Mouse (Mus musculus) liver, postnatal 0 days (tissue): ENCODE measurements around the gene Psme1. TPM values are rescaled to one million over a fixed set of nuclear protein-coding genes. Genes with fewer than 3 reads are reported as not detected.

Source experiments
- ATAC-seq: fragments of 200-750 bp; cut with Nextera tagmentation; 2 replicates; pipeline ENCODE4 v1.8.0; 2017; ENCODE audit warnings: mild to moderate bottlenecking, moderate library complexity
- DNase-seq: peaks from one replicate; pipeline ENCODE4 v3.0.0-alpha.2; 2016
- H3K27ac ChIP-seq: fragments of 300-500 bp; sonication (generic); 2 replicates; pipeline ENCODE4 v1.5.1; 2014; ENCODE audit warnings: antibody characterized with exemption, moderate library complexity, mild to moderate bottlenecking, low read depth
- H3K27me3 ChIP-seq: fragments of 300-500 bp; sonication (generic); 2 replicates; pipeline ENCODE4 v1.6.1; 2014; ENCODE audit warnings: low read length, control low read depth, mixed read lengths; ENCODE audit not compliant: insufficient read depth
- H3K36me3 ChIP-seq: fragments of 300-500 bp; sonication (generic); replicated peaks from 2 replicates; pipeline ENCODE4 v1.6.1; 2014; ENCODE audit warnings: mild to moderate bottlenecking, control low read depth, low read length, moderate library complexity, mixed read lengths; ENCODE audit not compliant: insufficient read depth
- H3K4me1 ChIP-seq: fragments of 300-500 bp; sonication (generic); 2 replicates; pipeline ENCODE4 v1.6.1; 2014; ENCODE audit warnings: antibody characterized with exemption, mild to moderate bottlenecking, control low read depth; ENCODE audit not compliant: insufficient read depth
- H3K4me2 ChIP-seq: fragments of 300-500 bp; sonication (generic); 2 replicates; pipeline ENCODE4 v1.6.1; 2014; ENCODE audit warnings: low read depth, mild to moderate bottlenecking, low read length, moderate library complexity, mixed read lengths
- H3K4me3 ChIP-seq: fragments of 300-500 bp; sonication (generic); 2 replicates; pipeline ENCODE4 v1.5.1; 2014; ENCODE audit warnings: low read depth, low read length
- H3K9ac ChIP-seq: fragments of 300-500 bp; sonication (generic); replicated peaks from 2 replicates; pipeline ENCODE4 v1.6.1; 2014; ENCODE audit warnings: mild to moderate bottlenecking, moderate library complexity
- H3K9me3 ChIP-seq: fragments of 300-500 bp; sonication (generic); 2 replicates; pipeline ENCODE4 v1.6.1; 2016; ENCODE audit warnings: mild to moderate bottlenecking, control low read depth, low read length, mixed read lengths
- CTCF ChIP-seq: sonication (generic); IDR thresholded peaks from 2 replicates; pipeline ENCODE4 v1.5.1; 2016; ENCODE audit warnings: antibody characterized with exemption, low read depth
- EP300 ChIP-seq: IDR thresholded peaks from 2 replicates; pipeline ENCODE4 v1.6.1; 2016; ENCODE audit warnings: antibody characterized with exemption, low read depth, mild to moderate bottlenecking
- WGBS: fragments of 180-500 bp; shearing (Covaris S2); extraction: QIAGEN DNeasy Blood & Tissue Kit; methylation state at CpG from one replicate; pipeline ENCODE4 v1.1.7; 2014; ENCODE audit not compliant: insufficient replicate concordance; 5-methylcytosine and 5-hydroxymethylcytosine counted together
- polyA plus RNA-seq: library from polyadenylated mRNA; unstranded; fragments of >200 nt; fragmentation: Nextera tagmentation; extraction: Ambion mirVana; gene quantifications from 2 replicates; pipeline ENCODE4 v1.2.1, GENCODE M21; 2015

Psme1 gene
- 162 and 180 TPM in 2 replicates for polyA plus RNA-seq

DNA sequence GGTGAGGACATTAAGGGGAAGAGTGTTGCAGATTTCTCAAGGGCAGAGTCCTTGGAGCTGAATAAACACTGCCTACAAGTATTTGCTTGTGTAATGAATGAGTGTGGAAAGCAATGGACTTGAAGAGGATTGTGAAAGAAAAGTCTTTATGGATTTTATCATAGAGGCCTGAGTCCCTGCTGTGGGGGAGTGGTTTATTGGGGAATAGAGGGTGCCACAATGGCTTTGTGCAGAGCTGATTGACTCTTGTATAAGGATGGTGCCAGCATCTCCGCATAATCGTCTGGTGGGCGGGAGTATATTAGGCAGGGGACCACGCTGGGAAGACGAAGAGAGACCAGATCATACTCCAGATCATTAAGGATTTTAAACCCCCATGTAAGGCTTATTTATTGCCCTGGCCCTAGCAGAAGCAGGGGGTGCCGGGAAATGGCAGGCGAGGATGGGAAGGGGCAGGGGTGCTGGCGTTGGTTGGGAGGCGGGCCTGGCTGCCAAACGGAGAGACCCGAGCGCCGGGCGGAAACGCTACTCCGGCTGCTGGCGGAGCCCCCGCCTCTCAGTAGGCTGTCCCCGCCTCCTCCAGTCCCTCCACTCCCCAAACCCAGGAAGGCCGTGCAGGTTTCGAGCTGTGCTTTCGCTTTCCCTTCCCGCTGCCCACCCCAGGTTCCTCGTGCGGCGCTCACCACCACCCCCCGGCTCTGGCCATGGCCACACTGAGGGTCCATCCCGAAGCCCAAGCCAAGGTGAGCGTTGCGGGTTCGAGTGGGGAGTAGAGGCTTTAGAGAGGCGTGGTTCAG is at the start of gene Psme1:
TSS of gene Psme1 (plus strand) at position 253 of the 797 bp plus-strand sequence.
- under 1% methylated on average over 25 of the region's 32 CpGs for WGBS
- Histone ChIP-seq H3K27ac (peak within 1 kb of the TSS; percentile 85), H3K27me3 (no peaks in the 10 kb centered on the region), H3K4me3 (peak within 1 kb of the TSS; percentile 80), H3K36me3 (peaks cover 22% of the 10 kb centered on the region), H3K9me3 (no peaks in the 10 kb centered on the region), H3K4me1 (peaks cover 21% of the 10 kb centered on the region), H3K4me2 (peak within 1 kb of the TSS; percentile 96), H3K9ac (peak within 1 kb of the TSS; percentile 94)
- peak; percentile 83 for ATAC-seq
- TF ChIP-seq EP300: peak; percentile 62
- no peak for TF ChIP-seq CTCF
- peak; percentile 83 for DNase-seq

DNA sequence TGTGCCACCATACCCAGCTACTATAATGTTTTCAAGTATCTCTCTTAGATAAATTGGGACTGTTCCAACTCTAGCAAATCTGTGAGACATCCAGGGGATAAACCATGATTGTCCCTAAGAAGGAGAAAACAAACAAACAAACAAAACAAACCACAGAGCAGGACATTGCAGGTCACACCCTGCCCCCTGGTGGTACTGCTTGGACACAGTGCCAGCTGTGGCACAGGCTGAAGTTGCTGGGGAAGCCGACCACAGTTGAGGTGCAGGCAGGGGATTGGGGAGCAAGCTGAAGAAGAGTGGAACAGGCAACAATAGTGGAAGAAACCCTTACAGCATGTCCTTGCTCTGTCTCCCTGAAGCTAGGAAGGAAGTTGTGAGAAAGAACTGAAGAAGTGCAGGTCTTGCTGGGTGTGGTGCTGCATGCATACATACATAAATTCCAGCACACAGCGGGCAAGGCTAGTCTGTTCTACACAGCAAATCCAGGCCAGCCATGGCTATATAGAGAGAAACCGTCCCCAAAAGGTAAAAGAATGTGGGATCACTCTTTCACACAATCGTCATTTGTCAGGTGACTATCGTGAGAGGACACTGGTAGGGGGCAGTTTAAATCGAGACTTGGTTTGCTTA is 41.7 kb upstream of the Psme1 start:
- no peaks in the 10 kb centered on the region for H3K36me3 ChIP-seq
- H3K27ac ChIP-seq: no peak overlapping the region
- no peak overlapping the region for H3K4me3 ChIP-seq
- H3K9me3 ChIP-seq: no peaks in the 10 kb centered on the region
- H3K4me1 ChIP-seq: peaks cover 14% of the 10 kb centered on the region; the same call in 1 of the 2 replicates
- H3K4me2 ChIP-seq: no peak overlapping the region
- no peaks in the 10 kb centered on the region for H3K27me3 ChIP-seq
- DNase-seq: peak; percentile 75
- TF ChIP-seq CTCF (peak; percentile 92), EP300 (no peak)
- WGBS: 56% methylated on average over 6 of the region's 6 CpGs
- no peak for ATAC-seq
- no peak overlapping the region for H3K9ac ChIP-seq

- peak within 1 kb of the TSS; percentile 87 for H3K4me2 ChIP-seq
- no peaks in the 10 kb centered on the region for H3K27me3 ChIP-seq
- DNase-seq (peak; percentile 92), ATAC-seq (peak; percentile 91)
- under 1% methylated on average over 32 of the region's 32 CpGs for WGBS
- H3K9ac ChIP-seq: peak within 1 kb of the TSS; percentile 83
- H3K27ac ChIP-seq: peak within 1 kb of the TSS; percentile 89
- no peaks in the 10 kb centered on the region for H3K9me3 ChIP-seq
- peaks cover 21% of the 10 kb centered on the region for H3K4me1 ChIP-seq
- TF ChIP-seq EP300: peak; percentile 60; the same call in 1 of the 2 replicates
- no peak for TF ChIP-seq CTCF
- peak within 1 kb of the TSS; percentile 78 for H3K4me3 ChIP-seq
- peaks cover 26% of the 10 kb centered on the region for H3K36me3 ChIP-seq
Observed at GRCm38 (mm10) chr14:55540067-55540786, 37.7 kb upstream of the Psme1 start, which contains the start of gene Pck2. Gene Pck2 (plus strand): TSS chr14:55540266.

GRCm38 (mm10) chr14:55540787-55541321 is 37.1 kb upstream of the Psme1 start:
- peaks cover 31% of the 10 kb centered on the region for H3K36me3 ChIP-seq
- no peaks in the 10 kb centered on the region for H3K9me3 ChIP-seq
- peak overlapping the region; percentile 87 for H3K4me2 ChIP-seq
- ATAC-seq (peak; percentile 50), DNase-seq (peak; percentile 84)
- no peaks in the 10 kb centered on the region for H3K27me3 ChIP-seq
- TF ChIP-seq EP300 (0 out of 2 replicates have a peak, but pooled peaks have one; percentile 22), CTCF (no peak)
- H3K4me3 ChIP-seq: peak overlapping the region; percentile 78
- WGBS: 7% methylated on average over 10 of the region's 10 CpGs
- H3K4me1 ChIP-seq: peaks cover 21% of the 10 kb centered on the region
- peak overlapping the region; percentile 83 for H3K9ac ChIP-seq
- peak overlapping the region; percentile 89 for H3K27ac ChIP-seq

GRCm38 (mm10) chr14:55542268-55542667 is 35.7 kb upstream of the Psme1 start:
- H3K9ac ChIP-seq: peak overlapping the region; percentile 83; the same call in 1 of the 2 replicates
- H3K36me3 ChIP-seq: peaks cover 43% of the 10 kb centered on the region
- no peaks in the 10 kb centered on the region for H3K27me3 ChIP-seq
- 0 out of 2 replicates have a peak overlapping the region, but pooled peaks have one; percentile 78 for H3K4me3 ChIP-seq
- H3K27ac ChIP-seq: peak overlapping the region; percentile 89
- H3K9me3 ChIP-seq: no peaks in the 10 kb centered on the region
- TF ChIP-seq CTCF (peak; percentile 35), EP300 (peak; percentile 61)
- ATAC-seq: peak; percentile 67
- H3K4me1 ChIP-seq: peaks cover 21% of the 10 kb centered on the region
- peak; percentile 62 for DNase-seq
- peak overlapping the region; percentile 87 for H3K4me2 ChIP-seq
- 74% methylated on average over 12 of the region's 12 CpGs for WGBS
